In genomic region chr10:19043529-19044262, GRCm38 (mm10) we compare ENCODE assay signal across 9 mouse cellular contexts. TPM values are rescaled to one million over a fixed set of nuclear protein-coding genes. Genes with fewer than 3 reads are reported as not detected.
A peak's percentile ranks its signal among the peaks of the same experiment; 100 is the strongest.
DNase-seq lines count a peak whose midpoint lies in the region; ATAC-seq and TF ChIP-seq lines count a peak whose summit lies in the region.
"Had no signal": no experiment of that assay in that cellular context is flagged by ENCODE, and none has a peak within 500 bp of the region (broad histone marks: within the 10 kb centered on the region; RNA-seq: fewer than 3 reads in every experiment).

No protein-coding gene starts in this region.

- H3K4me2 ChIP-seq in midbrain, postnatal 0 days (ENCODE audit: low read depth, low read length, poor library complexity, severe bottlenecking): no peak overlapping the region
- no peak overlapping the region for H3K4me2 ChIP-seq in midbrain, embryonic 13.5 days (replicated peaks)

- no peak for ATAC-seq in midbrain, postnatal 0 days (ENCODE audit: low FRiP score)
- ATAC-seq in midbrain, embryonic 13.5 days: no peak
- ATAC-seq in activated CD4-positive, CD25-positive, alpha-beta regulatory T cell, adult 4 months: peak; percentile 100
- ATAC-seq in erythroblast, adult 5-6 weeks (replicated peaks; ENCODE audit: low FRiP score, poor library complexity, severe bottlenecking): no peak

- 71% methylated on average over 4 of the region's 4 CpGs for WGBS in midbrain, postnatal 0 days
- 75% methylated on average over 4 of the region's 4 CpGs for WGBS in midbrain, embryonic 13.5 days

- no peaks in the 10 kb centered on the region for H3K27me3 ChIP-seq in midbrain, postnatal 0 days (ENCODE audit: insufficient read depth, low read length)
- no peaks in the 10 kb centered on the region for H3K27me3 ChIP-seq in midbrain, embryonic 13.5 days

- no peaks in the 10 kb centered on the region for H3K36me3 ChIP-seq in midbrain, postnatal 0 days (ENCODE audit: insufficient read depth, low read length)
- no peaks in the 10 kb centered on the region for H3K36me3 ChIP-seq in midbrain, embryonic 13.5 days

- H3K9me3 ChIP-seq in midbrain, postnatal 0 days (ENCODE audit: low read length): no peaks in the 10 kb centered on the region
- no peaks in the 10 kb centered on the region for H3K9me3 ChIP-seq in midbrain, embryonic 13.5 days

- no peak overlapping the region for H3K27ac ChIP-seq in midbrain, postnatal 0 days (ENCODE audit: low read depth, low read length)
- H3K27ac ChIP-seq in midbrain, embryonic 13.5 days: no peak overlapping the region
- H3K27ac ChIP-seq: heart, adult 2 months had no signal

- no peak overlapping the region for H3K4me3 ChIP-seq in midbrain, postnatal 0 days (ENCODE audit: low read depth, low read length)
- H3K4me3 ChIP-seq in midbrain, embryonic 13.5 days (replicated peaks): no peak overlapping the region
- H3K4me3 ChIP-seq: heart, adult 2 months had no signal

- peak; percentile 29 for DNase-seq in midbrain, postnatal 0 days (ENCODE audit: low spot score)
- peak; percentile 23 for DNase-seq in lung, postnatal 10 days
- peak; percentile 44 for DNase-seq in telencephalon, adult 2 months (ENCODE audit: low read depth, low spot score)
- no peak for DNase-seq in ovary, postnatal 36 days (ENCODE audit: low spot score)
- DNase-seq in kidney, adult 11 months: no peak

- no peak overlapping the region for H3K9ac ChIP-seq in midbrain, postnatal 0 days (replicated peaks; ENCODE audit: low read length, poor library complexity, severe bottlenecking)
- no peak overlapping the region for H3K9ac ChIP-seq in midbrain, embryonic 13.5 days (replicated peaks)

- TF ChIP-seq CTCF in midbrain, postnatal 0 days (IDR thresholded peaks at IDR 0.05): no peak

- H3K4me1 ChIP-seq in midbrain, postnatal 0 days (ENCODE audit: insufficient read depth, low read length): no peaks in the 10 kb centered on the region
- H3K4me1 ChIP-seq in midbrain, embryonic 13.5 days (replicated peaks): no peaks in the 10 kb centered on the region

RNA-seq across cellular contexts. Expression of gene Tnfaip3, which starts 28.2 kb away (rescaled TPM):
- total RNA-seq in midbrain, postnatal 0 days (2014; rRNA removed): 3.6 TPM in 2 replicates
- 1.2 and 1.4 TPM in 2 replicates for polyA plus RNA-seq in midbrain, postnatal 0 days (2015; fragmentation: Nextera tagmentation; extraction: Ambion mirVana)
- 1.5 TPM in 2 replicates for polyA plus RNA-seq in midbrain, embryonic 13.5 days (2015; fragmentation: Nextera tagmentation; extraction: Ambion mirVana)
- polyA plus RNA-seq in activated CD4-positive, CD25-positive, alpha-beta regulatory T cell, adult 4 months (2017; shearing (Covaris generic)): 10 to 100 TPM; 28.3 to 37.8 TPM
- total RNA-seq in erythroblast, adult 5-6 weeks (2015; ENCODE audit: low replicate concordance): 4.0 TPM in 2 replicates
- total RNA-seq in erythroblast, adult 5-6 weeks (2017; ENCODE audit: low replicate concordance): 2.1 and 2.9 TPM in 2 replicates

Comparison
In these comparisons a context has a peak if more than half of its experiments do, and no peak if none do; other contexts are left out.
1. DNase-seq: peak in midbrain, postnatal 0 days (single experiment), lung, postnatal 10 days (single experiment) and telencephalon, adult 2 months (single experiment); none in ovary, postnatal 36 days (single experiment) and kidney, adult 11 months (single experiment).
2. RNA of gene Tnfaip3, which starts 28.2 kb away (polyA plus RNA-seq): 28.3 to 37.8 TPM in activated CD4-positive, CD25-positive, alpha-beta regulatory T cell, adult 4 months; 1.5 TPM in midbrain, embryonic 13.5 days and 1.2 to 1.4 TPM in midbrain, postnatal 0 days; every median in the first group is over 10 times any median in the second.